Mouse (Mus musculus) c-Kit-negative CD71-positive TER-119-positive erythroid progenitor cells, embryonic 14.5 days (primary cell): ENCODE measurements around the gene Chsy1.

ENCODE experiments used
- DNase-seq: peaks from one replicate; pipeline ENCODE4 v3.0.0-alpha.2; 2013; ENCODE audit warnings: low read depth, low spot score

Chsy1 gene

GRCm38 (mm10) chr7:66108961-66109854 is at the start of gene Chsy1:
TSS of gene Chsy1 (plus strand) at chr7:66109515.
- DNase-seq: peak; percentile 54

- DNase-seq: peak; percentile 61
Measured at GRCm38 (mm10) chr7:66060066-66060956, 49.0 kb upstream of the Chsy1 start.

- DNase-seq: no peak
Measured at GRCm38 (mm10) chr7:66061057-66061456, 48.3 kb upstream of the Chsy1 start.

- no peak for DNase-seq
Measured at GRCm38 (mm10) chr7:66076411-66076810, 32.9 kb upstream of the Chsy1 start.

GRCm38 (mm10) chr7:66079364-66080230 is 29.7 kb upstream of the Chsy1 start, which contains the start of gene Selenos:
TSS of gene Selenos (plus strand) at chr7:66079649.
- peak; percentile 92 for DNase-seq

GRCm38 (mm10) chr7:66080231-66080613 is 29.1 kb upstream of the Chsy1 start:
- DNase-seq: no peak

GRCm38 (mm10) chr7:66083757-66084156 is 25.6 kb upstream of the Chsy1 start:
- no peak for DNase-seq

- DNase-seq: no peak
Measured at GRCm38 (mm10) chr7:66084546-66084945, 24.8 kb upstream of the Chsy1 start.

GRCm38 (mm10) chr7:66087652-66088051 is 21.7 kb upstream of the Chsy1 start:
- DNase-seq: no peak

- no peak for DNase-seq
Measured at GRCm38 (mm10) chr7:66088077-66088476, 21.2 kb upstream of the Chsy1 start.

GRCm38 (mm10) chr7:66090676-66091190 is 18.6 kb upstream of the Chsy1 start:
- no peak for DNase-seq

GRCm38 (mm10) chr7:66091553-66091952 is 17.8 kb upstream of the Chsy1 start:
- no peak for DNase-seq

- no peak for DNase-seq
Measured at GRCm38 (mm10) chr7:66092656-66093055, 16.7 kb upstream of the Chsy1 start.

- no peak for DNase-seq
Measured at GRCm38 (mm10) chr7:66094141-66094540, 15.2 kb upstream of the Chsy1 start.

- no peak for DNase-seq
Measured at GRCm38 (mm10) chr7:66098803-66099202, 10.5 kb upstream of the Chsy1 start.

- DNase-seq: peak; percentile 64
Measured at GRCm38 (mm10) chr7:66101866-66102265, 7.4 kb upstream of the Chsy1 start.

GRCm38 (mm10) chr7:66104531-66104930 is 4.8 kb upstream of the Chsy1 start:
- no peak for DNase-seq

- no peak for DNase-seq
Measured at GRCm38 (mm10) chr7:66105771-66106170, 3.5 kb upstream of the Chsy1 start.

GRCm38 (mm10) chr7:66106581-66107056 is 2.7 kb upstream of the Chsy1 start:
- DNase-seq: no peak

- no peak for DNase-seq
Measured at GRCm38 (mm10) chr7:66107206-66107605, 2.1 kb upstream of the Chsy1 start.

GRCm38 (mm10) chr7:66107930-66108329 is 1.4 kb upstream of the Chsy1 start:
- DNase-seq: no peak
